30 mouse cellular contexts compared by ENCODE assay signal in genomic region chr10:26577087-26577486, GRCm38 (mm10).
DNase-seq lines count a peak whose midpoint lies in the region; ATAC-seq and TF ChIP-seq lines count a peak whose summit lies in the region.
"Had no signal": no experiment of that assay in that cellular context is flagged by ENCODE, and none has a peak within 500 bp of the region (broad histone marks: within the 10 kb centered on the region; RNA-seq: fewer than 3 reads in every experiment).

No protein-coding gene starts in this region.

- intact Hi-C loops in heart, adult 2 months (cut with DNase I), result no loop called here

- DNase-seq in 3T3-L1 (ENCODE audit: low read depth, low spot score) (peak; percentile 72), CH12.LX (ENCODE audit: extremely low read depth) (peak; percentile 84)
- DNase-seq in induced T-regulatory cell, adult 2 months (ENCODE audit: low read depth), result peak; percentile 65
- DNase-seq in gastrocnemius, postnatal 4 days (ENCODE audit: low spot score in 2 of 2), result no peak
- no peak for DNase-seq in yolk sac, embryonic 10.5 days (ENCODE audit: low spot score)
- no peak for DNase-seq in heart, adult 2 months
- DNase-seq: adrenal gland, postnatal 14 days; B cell, adult 2 months; cerebellum, adult 11-12 months; cerebellum, adult 9-11 months; heart, adult 11 months; heart, postnatal 4 days; kidney, adult 11 months; kidney, postnatal 36 days; lung, postnatal 36 days; retina, postnatal 1 day; right cerebral cortex, postnatal 25 days had no signal

- peak overlapping the region; percentile 66 for H3K9ac ChIP-seq in CH12.LX (ENCODE audit: insufficient read depth, low read depth)
- H3K9ac ChIP-seq in forebrain, embryonic 16.5 days (replicated peaks; ENCODE audit: low read depth, low read length), result no peak overlapping the region
- H3K9ac ChIP-seq in heart, adult 2 months (ENCODE audit: low read depth, low read length), result no peak overlapping the region
- H3K9ac ChIP-seq: embryonic facial prominence, embryonic 15.5 days; forebrain, embryonic 15.5 days; hindbrain, embryonic 13.5 days; kidney, embryonic 15.5 days; limb, embryonic 13.5 days; midbrain, embryonic 13.5 days; stomach, embryonic 15.5 days had no signal

- dilution Hi-C loops in CH12.LX (cut with MboI; ENCODE audit: extremely low pct_ligation_motif_present, extremely low pct_unique_long_range_greater_than_20kb, low sequenced_read_pairs), result no loop called here

- in situ Hi-C loops in CH12.LX (cut with MboI; ENCODE audit: low pct_ligation_motif_present, low pct_unique_long_range_greater_than_20kb, low sequenced_read_pairs), result no loop called here

- peak overlapping the region; percentile 7; the same call in 1 of the 2 replicates for H3K27ac ChIP-seq in CH12.LX (ENCODE audit: insufficient read depth, low read depth)
- H3K27ac ChIP-seq in forebrain, embryonic 16.5 days (ENCODE audit: low read length), result no peak overlapping the region
- H3K27ac ChIP-seq in heart, adult 2 months, result no peak overlapping the region
- H3K27ac ChIP-seq: embryonic facial prominence, embryonic 10.5 days; embryonic facial prominence, embryonic 15.5 days; forebrain, embryonic 15.5 days; hindbrain, embryonic 13.5 days; kidney, embryonic 15.5 days; limb, embryonic 13.5 days; midbrain, embryonic 13.5 days; stomach, embryonic 15.5 days had no signal

- peak; percentile 80 for TF ChIP-seq EP300 in CH12.LX (IDR thresholded peaks at IDR 0.05; ENCODE audit: low read length)
- no peak for TF ChIP-seq EP300 in heart, adult 2 months (IDR thresholded peaks at IDR 0.05; ENCODE audit: insufficient read depth, low read depth, low read length)

- peak; percentile 39; the same call in 1 of the 2 replicates for TF ChIP-seq POLR2A in CH12.LX (IDR thresholded peaks at IDR 0.05; ENCODE audit: low read depth, low read length)
- no peak for TF ChIP-seq POLR2A in heart, adult 2 months (IDR thresholded peaks at IDR 0.05; ENCODE audit: insufficient read depth, low read depth, low read length)

- 87% methylated on average over 2 of the region's 2 CpGs for WGBS in forebrain, embryonic 16.5 days
- 90% methylated on average over 2 of the region's 2 CpGs for WGBS in heart, adult 2 months

- no peak for TF ChIP-seq RAD21 in CH12.LX (IDR thresholded peaks at IDR 0.05; ENCODE audit: low read depth, low read length)

- H3K79me2 ChIP-seq in CH12.LX (replicated peaks; ENCODE audit: control insufficient read depth, extremely low read depth, insufficient read depth, poor library complexity, severe bottlenecking), result no peaks in the 10 kb centered on the region
- H3K79me2 ChIP-seq in heart, adult 2 months (replicated peaks; ENCODE audit: control insufficient read depth, insufficient read depth, low read length), result no peaks in the 10 kb centered on the region

- peak; percentile 65 for ATAC-seq in activated CD4-positive, CD25-positive, alpha-beta regulatory T cell, adult 4 months
- no peak for ATAC-seq in forebrain, embryonic 16.5 days
- ATAC-seq: forebrain, embryonic 15.5 days; inflammation-experienced regulatory T-cells, adult 6 months; midbrain, embryonic 13.5 days had no signal

- peak overlapping the region; percentile 38; the same call in 1 of the 2 replicates for H3K4me2 ChIP-seq in CH12.LX (ENCODE audit: insufficient read depth, low read depth, poor library complexity, severe bottlenecking)
- no peak overlapping the region for H3K4me2 ChIP-seq in forebrain, embryonic 16.5 days (ENCODE audit: low read length)
- H3K4me2 ChIP-seq: embryonic facial prominence, embryonic 15.5 days; forebrain, embryonic 15.5 days; heart, embryonic 11.5 days; hindbrain, embryonic 13.5 days; kidney, embryonic 15.5 days; limb, embryonic 13.5 days; liver, embryonic 11.5 days; midbrain, embryonic 13.5 days; stomach, embryonic 15.5 days had no signal

- no peaks in the 10 kb centered on the region for H3K36me3 ChIP-seq in CH12.LX (replicated peaks in 1 of 2; ENCODE audit: control insufficient read depth in 1 of 2, insufficient read depth in 1 of 2, low read length in 1 of 2)
- H3K36me3 ChIP-seq in forebrain, embryonic 16.5 days (ENCODE audit: control insufficient read depth, insufficient read depth), result no peaks in the 10 kb centered on the region
- no peaks in the 10 kb centered on the region for H3K36me3 ChIP-seq in heart, adult 2 months (ENCODE audit: control insufficient read depth, insufficient read depth, low read length)
- H3K36me3 ChIP-seq: embryonic facial prominence, embryonic 10.5 days; embryonic facial prominence, embryonic 15.5 days; forebrain, embryonic 15.5 days; hindbrain, embryonic 13.5 days; kidney, embryonic 15.5 days; limb, embryonic 13.5 days; midbrain, embryonic 13.5 days; stomach, embryonic 15.5 days had no signal

- no peaks in the 10 kb centered on the region for H3K27me3 ChIP-seq in CH12.LX (replicated peaks)
- no peaks in the 10 kb centered on the region for H3K27me3 ChIP-seq in forebrain, embryonic 16.5 days (replicated peaks; ENCODE audit: control insufficient read depth, insufficient read depth, low read length)
- H3K27me3 ChIP-seq in heart, adult 2 months (ENCODE audit: control insufficient read depth, insufficient read depth, low read length), result no peaks in the 10 kb centered on the region
- H3K27me3 ChIP-seq: embryonic facial prominence, embryonic 15.5 days; forebrain, embryonic 15.5 days; hindbrain, embryonic 13.5 days; kidney, embryonic 15.5 days; limb, embryonic 13.5 days; midbrain, embryonic 13.5 days; stomach, embryonic 15.5 days had no signal

- no peak for TF ChIP-seq CTCF in CH12.LX (conservative IDR thresholded peaks at IDR 0.05 in 1 of 2, IDR thresholded peaks at IDR 0.05 in 1 of 2; ENCODE audit: low read depth in 2 of 2, low read length in 2 of 2)
- no peak for TF ChIP-seq CTCF in heart, adult 2 months (IDR thresholded peaks at IDR 0.05)

- H3K4me3 ChIP-seq in CH12.LX (replicated peaks in 1 of 3; ENCODE audit: low read depth in 2 of 3, low read length in 2 of 3, poor library complexity in 1 of 3), result no peak overlapping the region
- H3K4me3 ChIP-seq in forebrain, embryonic 16.5 days (replicated peaks; ENCODE audit: low read length), result no peak overlapping the region
- H3K4me3 ChIP-seq in heart, adult 2 months, result no peak overlapping the region
- H3K4me3 ChIP-seq: embryonic facial prominence, embryonic 10.5 days; embryonic facial prominence, embryonic 15.5 days; forebrain, embryonic 15.5 days; hindbrain, embryonic 13.5 days; kidney, embryonic 15.5 days; limb, embryonic 13.5 days; midbrain, embryonic 13.5 days; stomach, embryonic 15.5 days had no signal

- peaks cover 6 to 22% of the 10 kb centered on the region in 2 experiments; a peak in 1 of 4 replicates for H3K4me1 ChIP-seq in CH12.LX (ENCODE audit: control insufficient read depth in 1 of 2, insufficient read depth in 2 of 2)
- no peaks in the 10 kb centered on the region for H3K4me1 ChIP-seq in forebrain, embryonic 16.5 days (replicated peaks; ENCODE audit: control insufficient read depth, insufficient read depth, low read length)
- no peaks in the 10 kb centered on the region for H3K4me1 ChIP-seq in heart, adult 2 months (ENCODE audit: control insufficient read depth, insufficient read depth, low read length)
- H3K4me1 ChIP-seq: embryonic facial prominence, embryonic 10.5 days; embryonic facial prominence, embryonic 15.5 days; forebrain, embryonic 15.5 days; hindbrain, embryonic 13.5 days; kidney, embryonic 15.5 days; limb, embryonic 13.5 days; midbrain, embryonic 13.5 days; stomach, embryonic 15.5 days had no signal

- H3K9me3 ChIP-seq in CH12.LX (replicated peaks; ENCODE audit: low read length), result peaks cover 2% of the 10 kb centered on the region
- H3K9me3 ChIP-seq in forebrain, embryonic 16.5 days (ENCODE audit: control insufficient read depth, low read length), result no peaks in the 10 kb centered on the region
- H3K9me3 ChIP-seq: embryonic facial prominence, embryonic 10.5 days; embryonic facial prominence, embryonic 15.5 days; forebrain, embryonic 15.5 days; hindbrain, embryonic 13.5 days; kidney, embryonic 15.5 days; limb, embryonic 13.5 days; midbrain, embryonic 13.5 days; stomach, embryonic 15.5 days had no signal

TF ChIP-seq in CH12.LX, 34 proteins besides CTCF, POLR2A, EP300 and RAD21 (continues in another document):
- 0 out of 2 replicates have a peak, but pooled peaks have one; percentile 6 for TF ChIP-seq TBP (conservative IDR thresholded peaks at IDR 0.05; ENCODE audit: low read depth, low read length)
- no peak for TF ChIP-seq MAFK (IDR thresholded peaks at IDR 0.05; ENCODE audit: insufficient replicate concordance, low read length)
- TF ChIP-seq NELFE (IDR thresholded peaks at IDR 0.05; ENCODE audit: low read depth, low read length), result no peak
- 0 out of 2 replicates have a peak, but pooled peaks have one; percentile 15 for TF ChIP-seq JUND (conservative IDR thresholded peaks at IDR 0.05; ENCODE audit: low read depth, low read length)
- TF ChIP-seq MEF2A (IDR thresholded peaks at IDR 0.05; ENCODE audit: borderline replicate concordance, low read depth, low read length), result no peak
- TF ChIP-seq MAX (IDR thresholded peaks at IDR 0.05; ENCODE audit: low read length), result no peak
- TF ChIP-seq MAZ (IDR thresholded peaks at IDR 0.05; ENCODE audit: low read depth, low read length), result no peak
- no peak for TF ChIP-seq USF2 (conservative IDR thresholded peaks at IDR 0.05; ENCODE audit: low read depth, low read length)
- no peak for TF ChIP-seq USF1 (IDR thresholded peaks at IDR 0.05; ENCODE audit: low read depth, low read length)
- peak; percentile 33; the same call in 1 of the 2 replicates for TF ChIP-seq MYC (IDR thresholded peaks at IDR 0.05; ENCODE audit: low read depth, low read length)
- peak; percentile 48; the same call in 1 of the 2 replicates for TF ChIP-seq BHLHE40 (IDR thresholded peaks at IDR 0.05; ENCODE audit: low read depth, low read length)
- no peak for TF ChIP-seq ZC3H11A (IDR thresholded peaks at IDR 0.05; ENCODE audit: low read depth, low read length)
- no peak for TF ChIP-seq POLR2AphosphoS2 (IDR thresholded peaks at IDR 0.05; ENCODE audit: low read depth, low read length)
- TF ChIP-seq HCFC1 (IDR thresholded peaks at IDR 0.05; ENCODE audit: low read depth, low read length), result no peak
- TF ChIP-seq TCF12 (IDR thresholded peaks at IDR 0.05; ENCODE audit: low read depth, low read length), result 0 out of 2 replicates have a peak, but pooled peaks have one; percentile 33
- TF ChIP-seq SMC3 (IDR thresholded peaks at IDR 0.05; ENCODE audit: low read depth, low read length), result no peak
- TF ChIP-seq ELF1 (IDR thresholded peaks at IDR 0.05; ENCODE audit: low read depth, low read length), result no peak
- TF ChIP-seq ZNF384 (IDR thresholded peaks at IDR 0.05; ENCODE audit: low read depth, low read length), result peak; percentile 67
- no peak; the same call in 1 of the 2 replicates for TF ChIP-seq MXI1 (IDR thresholded peaks at IDR 0.05; ENCODE audit: low read depth, low read length)
- no peak for TF ChIP-seq ZMIZ1 (IDR thresholded peaks at IDR 0.05; ENCODE audit: low read depth, low read length)
- 0 out of 2 replicates have a peak, but pooled peaks have one; percentile 8 for TF ChIP-seq CHD1 (IDR thresholded peaks at IDR 0.05; ENCODE audit: low read depth, low read length)
- TF ChIP-seq SIN3A (IDR thresholded peaks at IDR 0.05; ENCODE audit: low read length), result no peak
- TF ChIP-seq UBTF (IDR thresholded peaks at IDR 0.05; ENCODE audit: low read depth, low read length), result no peak

Comparison
In these comparisons a context has a peak if more than half of its experiments do, and no peak if none do; other contexts are left out.
1. DNase-seq: peak in 3T3-L1 (single experiment), CH12.LX (single experiment) and induced T-regulatory cell, adult 2 months (single experiment); none in gastrocnemius, postnatal 4 days (0 of 2), yolk sac, embryonic 10.5 days (single experiment) and heart, adult 2 months (0 of 2).